Mouse (Mus musculus) urinary bladder, postnatal 10 days (tissue): ENCODE data around the gene Ptprq.

Experiments
- DNase-seq: peaks from one replicate; pipeline ENCODE4 v3.0.0; 2022; ENCODE audit warnings: low spot score

Gene Ptprq

DNA sequence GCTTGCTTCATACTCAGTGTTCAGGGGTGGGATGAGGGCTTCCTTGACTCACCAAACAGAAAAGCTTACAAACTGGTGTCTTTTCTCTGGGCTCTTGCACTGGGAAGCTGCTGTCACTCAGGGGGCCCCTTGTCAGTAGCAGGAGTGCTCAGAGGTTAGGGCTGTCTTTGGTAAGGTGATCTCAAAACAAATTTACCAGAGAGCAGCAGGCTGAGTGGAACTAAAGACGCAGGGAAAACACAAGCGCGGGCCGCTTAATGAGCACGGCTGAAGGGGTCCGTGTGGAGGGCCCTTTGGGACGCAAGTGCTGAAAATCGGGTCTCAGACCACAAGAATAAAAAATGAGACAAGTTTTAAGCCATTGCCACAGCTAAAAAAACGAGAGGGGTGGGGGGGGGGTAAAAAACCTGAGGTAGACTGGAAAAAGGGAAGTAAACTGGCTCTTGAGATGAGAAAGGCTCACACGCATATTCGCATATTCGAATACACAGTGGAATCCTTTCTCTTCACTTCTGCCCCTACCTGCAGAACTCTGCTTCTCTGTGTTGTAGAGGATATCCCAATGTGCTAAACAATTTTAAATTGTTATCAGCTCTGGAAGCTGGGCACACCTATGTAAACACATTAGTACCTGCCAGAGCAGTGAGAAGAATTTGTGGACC is 231.1 kb downstream of the Ptprq start:
- no peak for DNase-seq

DNA sequence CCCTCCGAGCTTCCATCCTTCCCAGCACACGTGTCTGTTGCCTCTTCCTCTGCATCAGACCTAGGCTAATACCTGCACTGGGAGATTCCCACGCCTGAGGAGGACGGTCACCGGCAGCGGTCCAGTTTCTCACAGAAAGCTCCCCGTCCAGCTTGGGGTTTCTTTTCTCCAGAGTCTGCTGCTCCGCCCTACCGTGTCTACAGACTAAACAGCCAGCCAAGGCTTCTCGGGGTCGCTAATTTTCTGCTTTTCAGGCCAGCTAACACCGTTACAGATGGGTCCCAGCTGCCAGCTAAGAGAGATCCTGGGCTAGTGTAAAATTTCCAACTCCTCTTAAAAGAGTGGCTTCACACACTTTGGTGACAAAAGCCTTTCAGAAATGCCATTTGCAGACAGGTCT is 233.1 kb downstream of the Ptprq start:
- no peak for DNase-seq

DNA sequence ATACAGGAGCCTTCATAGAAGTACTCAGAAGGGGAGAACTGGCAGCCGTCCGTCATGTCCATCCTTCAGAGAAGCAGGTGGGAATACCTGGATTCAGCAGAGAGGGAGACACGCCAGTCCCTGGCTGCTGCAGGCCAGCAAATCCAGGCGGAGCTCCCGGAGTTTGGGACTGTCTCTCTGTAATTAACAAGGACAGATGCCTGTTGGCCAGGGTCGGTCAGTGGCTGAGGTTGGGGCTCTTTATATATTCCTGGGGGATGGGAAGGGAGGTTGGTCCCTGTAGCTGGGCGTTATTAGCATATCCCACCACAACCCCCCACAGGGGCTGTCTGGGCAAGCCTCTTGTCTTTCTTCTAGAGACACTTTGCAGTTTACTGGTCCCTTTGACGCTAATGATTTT is 234.0 kb downstream of the Ptprq start, which contains the start of gene Myf5:
Gene Myf5 (minus strand): TSS at position 265 of the 400 bp plus-strand sequence.
- no peak for DNase-seq

DNA sequence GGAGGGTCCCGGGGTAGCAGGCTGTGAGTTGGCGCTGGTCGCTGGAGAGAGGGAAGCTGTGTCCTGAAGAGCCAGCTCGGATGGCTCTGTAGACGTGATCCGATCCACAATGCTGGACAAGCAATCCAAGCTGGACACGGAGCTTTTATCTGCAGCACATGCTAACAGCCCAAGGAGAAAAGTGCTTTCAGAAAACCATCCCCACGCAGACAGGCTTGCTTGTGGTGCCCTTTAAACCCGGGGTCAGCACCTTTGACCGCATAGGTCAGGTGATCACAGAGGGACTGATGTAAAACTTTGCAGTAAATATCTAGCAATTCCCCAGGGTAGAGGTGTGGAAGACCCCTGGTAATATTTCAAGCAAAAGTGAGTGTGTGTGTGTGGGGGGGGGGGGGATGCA is 235.8 kb downstream of the Ptprq start:
- DNase-seq, result no peak

DNA sequence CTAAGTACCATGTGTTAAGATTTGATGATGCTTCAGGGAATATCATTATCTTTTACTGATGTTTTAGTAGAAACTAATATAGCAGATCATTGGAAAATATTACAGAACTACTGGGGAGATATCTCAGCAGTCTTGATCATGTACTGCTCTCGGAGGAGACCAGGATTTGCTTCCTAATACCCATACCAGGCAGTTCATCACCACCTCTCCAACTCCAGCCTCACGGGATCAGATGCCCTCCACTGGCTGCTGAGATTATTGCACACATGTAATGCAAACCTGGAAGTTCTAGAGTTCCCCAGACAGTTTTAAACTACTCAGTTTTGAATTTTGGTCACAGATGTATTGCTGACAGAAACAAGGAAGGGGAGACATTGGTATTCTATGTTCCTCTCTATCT is 246.4 kb downstream of the Ptprq start:
- DNase-seq, result no peak

DNA sequence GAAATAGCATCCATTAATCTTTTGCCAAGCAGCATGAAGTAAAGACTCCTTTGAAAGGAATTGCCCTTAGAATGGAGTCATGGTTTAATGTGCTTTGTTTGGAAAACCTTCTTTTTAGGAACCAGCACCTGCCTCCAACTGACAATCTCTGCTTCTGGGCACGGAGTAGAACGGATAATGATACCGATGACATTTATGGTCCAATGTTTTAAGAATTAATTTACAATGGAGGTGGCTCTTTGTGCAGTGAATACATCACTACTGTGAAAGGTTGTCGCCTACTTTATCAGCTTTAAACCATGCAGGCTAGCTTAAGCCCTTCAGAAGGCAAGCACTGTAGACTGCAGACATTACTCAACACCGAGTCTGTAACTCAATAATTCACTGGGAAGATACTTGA is 248.1 kb downstream of the Ptprq start:
- no peak for DNase-seq

DNA sequence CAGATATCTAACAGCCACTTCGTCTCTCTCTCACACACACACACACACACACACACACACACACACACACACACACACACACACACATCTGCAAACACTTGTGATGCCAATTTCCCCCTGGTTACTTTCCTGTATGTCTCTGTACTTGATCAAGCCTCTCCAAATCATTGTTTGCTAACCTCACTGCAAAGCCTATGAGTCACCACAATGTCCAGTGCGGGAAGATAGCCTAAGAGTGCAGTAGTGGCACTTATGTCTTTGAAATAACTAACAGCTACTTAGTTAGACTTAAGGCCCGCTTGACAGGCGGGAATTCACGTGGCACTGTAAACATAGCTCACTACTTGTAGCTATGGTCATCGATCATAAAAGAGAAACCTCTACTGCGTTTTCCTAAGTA is 252.0 kb downstream of the Ptprq start:
- DNase-seq, result no peak
